Mouse (Mus musculus) neural tube, embryonic 14.5 days (tissue): ENCODE results near the gene Mup17. TPM values are rescaled to one million over a fixed set of nuclear protein-coding genes. Genes with fewer than 3 reads are reported as not detected.
"Not testable (repeated sequence)": the region's sequence is repeated elsewhere in the genome, so short reads cannot be mapped to it uniquely, and the experiment has no call there.

ENCODE experiments used
- ATAC-seq: fragments of 200-750 bp; cut with Nextera tagmentation; 2 replicates; pipeline ENCODE4 v1.8.0; 2017; ENCODE audit warnings: low read depth, mild to moderate bottlenecking, moderate TSS enrichment, moderate library complexity
- H3K27ac ChIP-seq: fragments of 300-500 bp; sonication (generic); 2 replicates; pipeline ENCODE4 v1.5.1; 2014; ENCODE audit warnings: low read depth, mild to moderate bottlenecking, control low read depth, low read length, moderate library complexity, mixed read lengths
- H3K27me3 ChIP-seq: fragments of 300-500 bp; sonication (generic); 2 replicates; pipeline ENCODE4 v1.6.1; 2014; ENCODE audit warnings: low read length; ENCODE audit not compliant: control insufficient read depth, insufficient read depth
- H3K36me3 ChIP-seq: fragments of 300-500 bp; sonication (generic); 2 replicates; pipeline ENCODE4 v1.6.1; 2014; ENCODE audit warnings: low read length, mixed read lengths; ENCODE audit not compliant: control insufficient read depth, insufficient read depth
- H3K4me1 ChIP-seq: fragments of 300-500 bp; sonication (generic); 2 replicates; pipeline ENCODE4 v1.6.1; 2014; ENCODE audit warnings: low read length; ENCODE audit not compliant: control insufficient read depth, insufficient read depth
- H3K4me2 ChIP-seq: fragments of 300-500 bp; sonication (generic); 2 replicates; pipeline ENCODE4 v1.6.1; 2014; ENCODE audit warnings: mild to moderate bottlenecking, low read depth, low read length, control low read depth
- H3K4me3 ChIP-seq: fragments of 300-500 bp; sonication (generic); 2 replicates; pipeline ENCODE4 v1.5.1; 2014; ENCODE audit warnings: low read depth, low read length, control low read depth, mixed read lengths
- H3K9ac ChIP-seq: fragments of 300-500 bp; sonication (generic); replicated peaks from 2 replicates; pipeline ENCODE4 v1.6.1; 2014; ENCODE audit warnings: low read depth, mild to moderate bottlenecking, control low read depth, low read length, mixed read lengths
- H3K9me3 ChIP-seq: fragments of 300-500 bp; sonication (generic); 2 replicates; pipeline ENCODE4 v1.6.1; 2016; ENCODE audit warnings: low read length; ENCODE audit not compliant: control insufficient read depth
- WGBS: fragments of 180-500 bp; shearing (Covaris S2); extraction: QIAGEN DNeasy Blood & Tissue Kit; methylation state at CpG from one replicate; pipeline ENCODE4 v1.1.7; 2014; 5-methylcytosine and 5-hydroxymethylcytosine counted together
- polyA plus RNA-seq: library from polyadenylated mRNA; unstranded; fragments of >200 nt; fragmentation: Nextera tagmentation; extraction: Ambion mirVana; gene quantifications from 2 replicates; pipeline ENCODE4 v1.2.1, GENCODE M21; 2014

Gene Mup17
- not detected in 2 replicates for polyA plus RNA-seq

DNA sequence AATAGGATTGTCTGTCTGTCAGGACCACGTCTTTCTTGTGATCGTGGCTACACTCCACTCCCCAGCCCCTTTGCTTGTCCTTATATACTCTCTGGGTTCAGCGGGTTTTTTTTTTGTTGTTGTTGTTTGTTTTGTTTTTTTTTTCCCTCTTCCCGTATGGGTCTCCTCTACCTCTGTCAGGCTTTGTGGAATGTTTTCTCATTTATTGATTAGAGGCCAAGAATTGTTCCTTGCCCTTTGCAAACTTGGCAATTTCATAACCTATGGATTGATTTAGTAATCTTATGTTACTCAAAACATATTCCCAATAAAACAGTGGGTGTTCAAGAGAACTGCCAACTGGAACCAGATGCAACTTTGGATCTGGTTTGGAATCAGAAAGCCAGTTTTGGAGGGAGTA is at the start of gene Mup17:
TSS of gene Mup17 (minus strand) at position 101 of the 400 bp plus-strand sequence.
- not testable (repeated sequence) for H3K27me3 ChIP-seq, H3K4me2 ChIP-seq, ATAC-seq, H3K36me3 ChIP-seq, H3K4me3 ChIP-seq, H3K4me1 ChIP-seq, H3K9ac ChIP-seq, H3K27ac ChIP-seq, H3K9me3 ChIP-seq
- WGBS = 80% methylated on average over 3 of the region's 4 CpGs

DNA sequence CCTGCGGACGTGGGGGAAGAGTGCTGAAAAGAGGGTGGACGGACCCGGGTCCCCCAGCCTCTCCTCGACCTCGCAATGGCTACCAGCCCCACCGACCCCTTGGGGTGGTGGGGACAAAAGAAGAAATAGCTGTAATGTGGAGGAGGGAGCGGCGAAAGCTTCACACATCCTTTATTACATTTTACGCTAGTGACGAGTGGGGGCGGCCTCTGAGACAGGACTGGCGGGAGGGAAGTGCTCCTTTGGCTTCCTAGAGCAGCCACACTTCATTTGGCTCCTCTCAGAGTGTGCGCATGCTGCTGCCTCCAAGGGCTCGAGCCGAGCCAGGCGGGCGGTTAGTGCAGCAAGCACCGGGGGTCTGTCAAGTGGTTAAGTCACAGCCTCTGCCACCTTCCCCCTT is 24.1 kb downstream of the Mup17 start:
- not testable (repeated sequence) for H3K4me2 ChIP-seq, H3K9ac ChIP-seq, H3K4me3 ChIP-seq, H3K4me1 ChIP-seq, ATAC-seq, H3K27me3 ChIP-seq, H3K27ac ChIP-seq, H3K36me3 ChIP-seq, H3K9me3 ChIP-seq
- WGBS = 91% methylated on average over 17 of the region's 19 CpGs

DNA sequence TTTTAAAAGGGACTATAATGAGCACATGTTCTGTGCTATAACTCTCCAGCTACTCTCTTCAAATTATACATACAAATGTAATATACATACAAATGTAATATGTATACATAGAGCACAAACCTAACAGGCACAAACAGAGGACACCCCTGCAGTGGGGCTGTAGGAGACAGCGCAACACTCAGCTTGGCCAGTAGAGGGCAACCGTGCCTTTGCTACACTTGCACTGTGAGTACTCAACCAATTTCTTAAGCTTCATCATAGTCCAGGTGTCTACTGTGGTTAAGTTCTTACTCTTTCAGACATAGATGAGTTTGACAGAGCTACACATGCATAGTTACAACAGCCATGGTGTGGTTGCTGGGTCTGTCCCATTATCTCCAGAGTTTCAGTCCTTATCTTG is 39.8 kb downstream of the Mup17 start:
- H3K9ac ChIP-seq, H3K27me3 ChIP-seq, H3K4me1 ChIP-seq, ATAC-seq, H3K9me3 ChIP-seq, H3K36me3 ChIP-seq, H3K4me2 ChIP-seq, H3K27ac ChIP-seq, H3K4me3 ChIP-seq: not testable (repeated sequence)
- WGBS = 33% methylated on average over 2 of the region's 2 CpGs

Other genes starting within 250 kb of the Mup17 start
- not detected in 2 replicates for gene Mup15, start 156.1 kb downstream of the Mup17 start, polyA plus RNA-seq
- gene Mup16, start 76.3 kb downstream of the Mup17 start, polyA plus RNA-seq = not detected in 2 replicates
- not detected in 2 replicates for gene Mup18, start 78.3 kb upstream of the Mup17 start, polyA plus RNA-seq
- not detected in 2 replicates for gene Mup19, start 186.4 kb upstream of the Mup17 start, polyA plus RNA-seq
- gene Mup5, start 239.4 kb upstream of the Mup17 start, polyA plus RNA-seq = not detected in 2 replicates